Mouse (Mus musculus) lung, embryonic 16.5 days (tissue): ENCODE data around the gene Dcp1a. TPM values are rescaled to one million over a fixed set of nuclear protein-coding genes. Genes with fewer than 3 reads are reported as not detected.

Experiments used
- ATAC-seq: fragments of 200-750 bp; cut with Nextera tagmentation; 2 replicates; pipeline ENCODE4 v1.8.0; 2017; ENCODE audit warnings: low read depth, mild to moderate bottlenecking, moderate library complexity
- H3K27ac ChIP-seq: fragments of 300-500 bp; sonication (generic); 2 replicates; pipeline ENCODE4 v1.5.1; 2014; ENCODE audit warnings: mild to moderate bottlenecking, control low read depth, low read length
- H3K27me3 ChIP-seq: fragments of 300-500 bp; sonication (generic); 2 replicates; pipeline ENCODE4 v1.6.1; 2014; ENCODE audit warnings: low read depth, low read length, mixed read lengths; ENCODE audit not compliant: control insufficient read depth, insufficient read depth
- H3K36me3 ChIP-seq: fragments of 300-500 bp; sonication (generic); 2 replicates; pipeline ENCODE4 v1.6.1; 2014; ENCODE audit warnings: low read length; ENCODE audit not compliant: control insufficient read depth, insufficient read depth
- H3K4me1 ChIP-seq: fragments of 300-500 bp; sonication (generic); replicated peaks from 2 replicates; pipeline ENCODE4 v1.6.1; 2014; ENCODE audit warnings: low read length, mixed read lengths; ENCODE audit not compliant: control insufficient read depth, insufficient read depth
- H3K4me2 ChIP-seq: fragments of 300-500 bp; sonication (generic); 2 replicates; pipeline ENCODE4 v1.6.1; 2014; ENCODE audit warnings: low read depth, low read length, control low read depth
- H3K4me3 ChIP-seq: fragments of 300-500 bp; sonication (generic); 2 replicates; pipeline ENCODE4 v1.5.1; 2014; ENCODE audit warnings: mild to moderate bottlenecking, low read length, control low read depth
- H3K9ac ChIP-seq: fragments of 300-500 bp; sonication (generic); 2 replicates; pipeline ENCODE4 v1.6.1; 2014; ENCODE audit warnings: low read length, control low read depth
- H3K9me3 ChIP-seq: fragments of 300-500 bp; sonication (generic); 2 replicates; pipeline ENCODE4 v1.6.1; 2016; ENCODE audit warnings: low read length; ENCODE audit not compliant: control insufficient read depth
- WGBS: fragments of 180-500 bp; shearing (Covaris S2); extraction: QIAGEN DNeasy Blood & Tissue Kit; methylation state at CpG from one replicate; pipeline ENCODE4 v1.1.7; 2014; 5-methylcytosine and 5-hydroxymethylcytosine counted together
- microRNA-seq: library from miRNA; unstranded; fragments of <30 nt; microRNA quantifications from one replicate; pipeline ENCODE4, GENCODE M21; 2016
- polyA plus RNA-seq: library from polyadenylated mRNA; unstranded; fragments of >200 nt; fragmentation: Nextera tagmentation; extraction: Ambion mirVana; gene quantifications from 2 replicates; pipeline ENCODE4 v1.2.1, GENCODE M21; 2015

The Dcp1a gene
- polyA plus RNA-seq, 1 experiment from 2014 or later, result 24.8 TPM

GRCm38 (mm10) chr14:30575791-30576190 lies 96.5 kb downstream of the Dcp1a start:
- 59% methylated on average over 7 of the region's 7 CpGs for WGBS
- Histone ChIP-seq H3K27ac (no peak overlapping the region), H3K9ac (no peak overlapping the region), H3K4me1 (peaks cover 9% of the 10 kb centered on the region), H3K4me2 (no peak overlapping the region), H3K36me3 (peaks cover 28% of the 10 kb centered on the region), H3K9me3 (no peaks in the 10 kb centered on the region), H3K4me3 (no peak overlapping the region), H3K27me3 (no peaks in the 10 kb centered on the region)
- ATAC-seq, result no peak

DNA sequence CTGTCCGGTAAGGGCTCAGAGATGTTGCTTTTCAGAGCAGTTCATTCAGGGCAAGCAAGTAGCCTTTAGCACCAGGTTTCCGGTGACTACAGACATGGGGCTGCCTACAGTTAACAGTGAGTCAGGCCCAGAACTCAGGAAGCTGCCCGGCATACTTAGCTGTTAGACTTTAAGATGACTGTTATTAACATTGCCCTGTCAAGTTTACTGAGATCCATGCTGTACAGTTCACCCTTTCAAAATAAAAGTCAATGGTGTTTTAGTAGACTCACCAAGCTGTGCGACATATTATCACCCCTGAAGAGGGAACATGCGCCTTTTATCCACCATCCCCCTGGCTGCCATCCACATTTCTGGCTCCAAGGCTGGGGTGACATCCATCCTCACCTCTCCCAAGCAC lies 96.9 kb downstream of the Dcp1a start:
- H3K9ac ChIP-seq, result no peak overlapping the region
- no peak overlapping the region for H3K4me3 ChIP-seq
- H3K36me3 ChIP-seq, result peaks cover 24% of the 10 kb centered on the region
- no peak overlapping the region for H3K4me2 ChIP-seq
- H3K9me3 ChIP-seq, result no peaks in the 10 kb centered on the region
- no peaks in the 10 kb centered on the region for H3K27me3 ChIP-seq
- H3K4me1 ChIP-seq, result peaks cover 9% of the 10 kb centered on the region
- 22% methylated on average over 5 of the region's 5 CpGs for WGBS
- 0 out of 2 replicates have a peak, but pooled peaks have one; percentile 29 for ATAC-seq
- no peak overlapping the region for H3K27ac ChIP-seq

Small RNAs within 50 kb of the gene (microRNA-seq; reads per million reads assigned to microRNA genes)
- gene Mir3076, result 2.0 reads per million, percentile 3 among the genes with 10 or more reads in this experiment

Other genes starting within 250 kb of the Dcp1a start
- gene Cacna1d, start 11.9 kb downstream of the Dcp1a start, polyA plus RNA-seq, result 9.2 and 9.7 TPM in 2 replicates
- gene Tkt, start 68.8 kb downstream of the Dcp1a start, polyA plus RNA-seq, result 244 and 251 TPM in 2 replicates
- 53.4 and 55.4 TPM in 2 replicates for gene Prkcd, start 146.7 kb downstream of the Dcp1a start, polyA plus RNA-seq
- gene Rft1, start 174.8 kb downstream of the Dcp1a start, polyA plus RNA-seq, result 17.6 and 18.1 TPM in 2 replicates
- 10.6 and 11.6 TPM in 2 replicates for gene Sfmbt1, start 235.3 kb downstream of the Dcp1a start, polyA plus RNA-seq